Mouse (Mus musculus): ENCODE measurements at regions not wholly inside any gene's neighbourhood (a gene's known extent, or its start where the extent isn't known, plus 50 kb on each side); places are given as distances from the start of the nearest gene placed in this dataset.

DNA sequence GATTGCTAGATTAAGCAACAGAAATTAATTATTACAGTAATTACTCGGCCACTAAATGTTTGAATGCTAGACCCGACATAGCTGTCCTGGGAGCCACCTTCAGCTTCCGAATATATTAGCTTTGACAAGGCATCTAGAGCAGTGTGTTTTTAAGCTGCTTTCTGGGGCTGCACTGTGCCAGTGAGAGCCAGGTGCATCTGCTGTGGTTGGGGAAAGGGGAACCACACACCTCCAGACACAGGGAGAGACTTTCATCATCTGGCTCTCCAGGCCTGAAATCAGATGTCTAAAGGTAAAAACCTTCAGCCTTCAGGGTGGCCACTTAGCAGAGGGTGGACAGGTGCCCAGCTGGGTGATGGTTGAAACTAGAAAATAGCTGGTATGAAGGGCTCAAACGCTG is 171.4 kb downstream of the Ttc8 start:
- H3K27ac ChIP-seq (ENCODE audit: insufficient read depth, low read depth, low read length, poor library complexity, severe bottlenecking), result no peak overlapping the region

DNA sequence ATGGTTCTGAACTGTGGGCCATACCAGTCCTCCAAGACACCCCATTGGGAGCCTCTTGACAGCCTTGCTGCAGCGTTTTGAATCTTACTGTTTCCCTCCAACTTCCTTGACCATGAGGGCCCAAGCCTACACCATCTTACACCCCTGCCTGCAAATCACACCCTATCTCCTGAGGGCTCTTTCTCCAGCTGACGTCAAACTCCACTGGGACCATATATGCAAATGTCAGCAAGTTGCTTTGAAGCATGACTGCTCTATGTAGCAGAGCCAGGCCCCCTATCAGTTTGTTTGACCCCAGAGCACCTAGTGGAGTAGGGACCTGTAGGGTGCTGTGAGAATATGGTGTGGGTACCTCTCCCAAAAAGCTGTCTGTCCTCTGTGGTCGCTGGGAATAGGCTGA is 172.8 kb downstream of the Ttc8 start:
- no peak overlapping the region for H3K27ac ChIP-seq (ENCODE audit: insufficient read depth, low read depth, low read length, poor library complexity, severe bottlenecking)
- no peak overlapping the region for H3K9ac ChIP-seq (ENCODE audit: insufficient read depth, low read depth, low read length, poor library complexity, severe bottlenecking)
- in situ Hi-C loops (cut with MboI; ENCODE audit: low sequenced_read_pairs in 2 of 2, unreplicated experiment in 2 of 2), result loop anchor here in 1 of 2 experiments (25.0 kb wide), 1 partner anchor 744 kb away; no protein-coding TSS in a partner anchor
- no peak for TF ChIP-seq HCFC1 (IDR thresholded peaks at IDR 0.05; ENCODE audit: borderline replicate concordance, insufficient read depth, low read length)
- TF ChIP-seq ZNF384 (IDR thresholded peaks at IDR 0.05; ENCODE audit: low read depth, low read length), result no peak
- TF ChIP-seq MAFK (IDR thresholded peaks at IDR 0.05; ENCODE audit: insufficient read depth, low read depth, low read length), result no peak
- TF ChIP-seq ZC3H11A (IDR thresholded peaks at IDR 0.05; ENCODE audit: borderline replicate concordance, low read depth, low read length), result no peak
- no peak for TF ChIP-seq CHD2 (IDR thresholded peaks at IDR 0.05; ENCODE audit: low read depth, low read length)
- no peaks in the 10 kb centered on the region for H3K9me3 ChIP-seq (ENCODE audit: control insufficient read depth, insufficient read depth, low read depth, low read length)
- DNase-seq (ENCODE audit: low read depth, low spot score), result no peak
- H3K4me3 ChIP-seq (ENCODE audit: insufficient read depth in 1 of 2, low read depth in 1 of 2, low read length in 2 of 2, poor library complexity in 1 of 2, severe bottlenecking in 1 of 2), result no peak overlapping the region
- H3K4me1 ChIP-seq (ENCODE audit: control insufficient read depth in 2 of 2, insufficient read depth in 2 of 2, low read length in 2 of 2, poor library complexity in 1 of 2), result no peaks in the 10 kb centered on the region
- no peaks in the 10 kb centered on the region for H3K36me3 ChIP-seq (ENCODE audit: control insufficient read depth, insufficient read depth, low read length, poor library complexity, severe bottlenecking)

More for the DNA sequence above, 171.4 kb downstream of the Ttc8 start:
- H3K9ac ChIP-seq (ENCODE audit: insufficient read depth, low read depth, low read length, poor library complexity, severe bottlenecking), result no peak overlapping the region
- in situ Hi-C loops (cut with MboI; ENCODE audit: low sequenced_read_pairs in 2 of 2, unreplicated experiment in 2 of 2), result loop anchor here in 1 of 2 experiments (25.0 kb wide), 1 partner anchor 746 kb away; no protein-coding TSS in a partner anchor
- no peaks in the 10 kb centered on the region for H3K36me3 ChIP-seq (ENCODE audit: control insufficient read depth, insufficient read depth, low read length, poor library complexity, severe bottlenecking)
- no peaks in the 10 kb centered on the region for H3K4me1 ChIP-seq (ENCODE audit: control insufficient read depth in 2 of 2, insufficient read depth in 2 of 2, low read length in 2 of 2, poor library complexity in 1 of 2)
- no peak overlapping the region for H3K4me3 ChIP-seq (ENCODE audit: insufficient read depth in 1 of 2, low read depth in 1 of 2, low read length in 2 of 2, poor library complexity in 1 of 2, severe bottlenecking in 1 of 2)
- TF ChIP-seq HCFC1 (IDR thresholded peaks at IDR 0.05; ENCODE audit: borderline replicate concordance, insufficient read depth, low read length), result no peak
- no peak for TF ChIP-seq ZC3H11A (IDR thresholded peaks at IDR 0.05; ENCODE audit: borderline replicate concordance, low read depth, low read length)
- TF ChIP-seq MAFK (IDR thresholded peaks at IDR 0.05; ENCODE audit: insufficient read depth, low read depth, low read length), result no peak
- TF ChIP-seq CHD2 (IDR thresholded peaks at IDR 0.05; ENCODE audit: low read depth, low read length), result no peak
- TF ChIP-seq ZNF384 (IDR thresholded peaks at IDR 0.05; ENCODE audit: low read depth, low read length), result no peak
- DNase-seq (ENCODE audit: low read depth, low spot score), result no peak
- H3K9me3 ChIP-seq (ENCODE audit: control insufficient read depth, insufficient read depth, low read depth, low read length), result no peaks in the 10 kb centered on the region

DNA sequence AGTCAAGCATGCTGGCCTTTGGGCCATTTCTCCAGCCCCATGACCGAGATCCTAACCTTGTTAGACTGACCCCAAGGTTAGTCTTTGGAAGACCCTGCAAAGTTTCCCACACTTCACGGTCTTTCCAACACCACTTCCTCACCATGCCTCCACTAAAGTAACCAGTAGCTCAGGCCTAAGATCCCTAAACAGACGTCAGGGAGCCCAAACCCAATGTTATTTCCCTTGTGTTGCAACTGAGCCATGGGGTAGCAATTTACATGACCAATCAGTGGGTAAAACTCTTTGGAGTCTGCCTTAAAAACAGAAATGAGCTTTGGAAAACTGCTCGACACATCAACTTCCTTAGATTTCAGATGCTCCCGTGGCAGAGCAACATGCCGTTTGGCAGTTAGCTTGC is 173.6 kb downstream of the Ttc8 start:
- TF ChIP-seq ZNF384 (IDR thresholded peaks at IDR 0.05; ENCODE audit: low read depth, low read length), result no peak
- no peak for TF ChIP-seq MAFK (IDR thresholded peaks at IDR 0.05; ENCODE audit: insufficient read depth, low read depth, low read length)
- no peak for TF ChIP-seq ZC3H11A (IDR thresholded peaks at IDR 0.05; ENCODE audit: borderline replicate concordance, low read depth, low read length)
- no peak for TF ChIP-seq HCFC1 (IDR thresholded peaks at IDR 0.05; ENCODE audit: borderline replicate concordance, insufficient read depth, low read length)
- TF ChIP-seq CHD2 (IDR thresholded peaks at IDR 0.05; ENCODE audit: low read depth, low read length), result no peak
- Histone ChIP-seq H3K4me1 (ENCODE audit: control insufficient read depth in 2 of 2, insufficient read depth in 2 of 2, low read length in 2 of 2, poor library complexity in 1 of 2) (no peaks in the 10 kb centered on the region), H3K36me3 (ENCODE audit: control insufficient read depth, insufficient read depth, low read length, poor library complexity, severe bottlenecking) (no peaks in the 10 kb centered on the region), H3K9me3 (ENCODE audit: control insufficient read depth, insufficient read depth, low read depth, low read length) (no peaks in the 10 kb centered on the region), H3K4me3 (ENCODE audit: insufficient read depth in 1 of 2, low read depth in 1 of 2, low read length in 2 of 2, poor library complexity in 1 of 2, severe bottlenecking in 1 of 2) (no peak overlapping the region), H3K27ac (ENCODE audit: insufficient read depth, low read depth, low read length, poor library complexity, severe bottlenecking) (no peak overlapping the region), H3K9ac (ENCODE audit: insufficient read depth, low read depth, low read length, poor library complexity, severe bottlenecking) (no peak overlapping the region)
- in situ Hi-C loops (cut with MboI; ENCODE audit: low sequenced_read_pairs in 2 of 2, unreplicated experiment in 2 of 2), result loop anchor here in 1 of 2 experiments (25.0 kb wide), 1 partner anchor 743 kb away; no protein-coding TSS in a partner anchor
- DNase-seq (ENCODE audit: low read depth, low spot score), result no peak

DNA sequence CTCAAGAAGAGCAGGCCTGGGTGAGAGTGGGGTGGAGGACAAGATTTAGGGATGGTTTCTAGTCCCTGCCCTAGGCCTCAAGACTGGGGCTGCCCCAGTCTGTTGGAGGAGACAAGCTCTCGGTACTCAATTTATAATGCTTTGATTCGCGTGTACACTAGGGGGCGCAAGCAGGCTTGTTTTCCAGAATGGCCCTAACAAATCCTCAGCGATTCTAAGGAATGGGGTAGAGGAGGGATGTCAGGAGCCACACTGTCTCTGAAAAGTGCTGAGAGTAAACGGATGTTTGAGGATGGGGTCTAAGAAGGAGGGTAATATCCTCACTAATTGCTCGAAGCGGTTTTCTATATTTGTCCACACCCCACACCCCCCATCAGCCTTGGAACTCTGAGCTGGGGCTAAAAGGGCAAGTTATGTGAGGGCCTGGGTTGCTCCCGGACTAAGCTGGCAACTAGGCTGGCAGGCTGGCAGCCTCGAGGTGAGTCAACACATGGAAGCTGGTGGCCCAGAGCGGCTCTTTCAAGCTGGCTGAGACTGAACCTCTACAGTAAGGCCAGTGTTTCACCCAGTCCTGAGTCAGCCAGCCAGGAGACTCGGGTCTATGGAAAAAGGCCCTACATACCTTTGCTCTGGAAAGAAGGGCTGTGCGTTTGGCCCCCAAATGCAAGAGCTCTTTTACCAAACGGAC is 176.7 kb downstream of the Ttc8 start:
- in situ Hi-C loops (cut with MboI; ENCODE audit: low sequenced_read_pairs in 2 of 2, unreplicated experiment in 2 of 2), result loop anchor here in 1 of 2 experiments (25.0 kb wide), 1 partner anchor 740 kb away; no protein-coding TSS in a partner anchor
- H3K9ac ChIP-seq (ENCODE audit: insufficient read depth, low read depth, low read length, poor library complexity, severe bottlenecking), result no peak overlapping the region
- H3K4me1 ChIP-seq (ENCODE audit: control insufficient read depth in 2 of 2, insufficient read depth in 2 of 2, low read length in 2 of 2, poor library complexity in 1 of 2), result no peaks in the 10 kb centered on the region
- peak; percentile 88 for DNase-seq (ENCODE audit: low read depth, low spot score)
- H3K36me3 ChIP-seq (ENCODE audit: control insufficient read depth, insufficient read depth, low read length, poor library complexity, severe bottlenecking), result no peaks in the 10 kb centered on the region
- TF ChIP-seq CHD2 (IDR thresholded peaks at IDR 0.05; ENCODE audit: low read depth, low read length) (no peak), ZC3H11A (IDR thresholded peaks at IDR 0.05; ENCODE audit: borderline replicate concordance, low read depth, low read length) (no peak), ZNF384 (IDR thresholded peaks at IDR 0.05; ENCODE audit: low read depth, low read length) (no peak), MAFK (IDR thresholded peaks at IDR 0.05; ENCODE audit: insufficient read depth, low read depth, low read length) (no peak), HCFC1 (IDR thresholded peaks at IDR 0.05; ENCODE audit: borderline replicate concordance, insufficient read depth, low read length) (no peak)
- no peaks in the 10 kb centered on the region for H3K9me3 ChIP-seq (ENCODE audit: control insufficient read depth, insufficient read depth, low read depth, low read length)
- no peak overlapping the region for H3K27ac ChIP-seq (ENCODE audit: insufficient read depth, low read depth, low read length, poor library complexity, severe bottlenecking)
- H3K4me3 ChIP-seq (ENCODE audit: insufficient read depth in 1 of 2, low read depth in 1 of 2, low read length in 2 of 2, poor library complexity in 1 of 2, severe bottlenecking in 1 of 2), result no peak overlapping the region
